Mouse (Mus musculus) C2C12 (cell line): ENCODE data around the gene Atp6v0e2.

Experiments
- CTCF ChIP-seq: IDR thresholded peaks from one replicate; pipeline ENCODE4 v1.5.1; 2011; ENCODE audit not compliant: control insufficient read depth, insufficient read depth, insufficient read length
- MYOD1 ChIP-seq: IDR thresholded peaks from one replicate; pipeline ENCODE4 v1.6.1; 2011; ENCODE audit warnings: low read depth; ENCODE audit not compliant: control insufficient read depth, insufficient read length
- MYOG ChIP-seq: IDR thresholded peaks from one replicate; pipeline ENCODE4 v1.6.1; 2011; ENCODE audit not compliant: control insufficient read depth, insufficient read length; ENCODE audit errors: extremely low read depth
- USF1 ChIP-seq: IDR thresholded peaks from one replicate; pipeline ENCODE4 v1.6.1; 2011; ENCODE audit warnings: low read depth, mild to moderate bottlenecking, control low read depth, moderate library complexity

GRCm38 (mm10) chr6:48497521-48497920, 39.9 kb upstream of the Atp6v0e2 start:
- TF ChIP-seq CTCF (no peak), MYOG (no peak), MYOD1 (no peak), USF1 (no peak)
